Mouse (Mus musculus) bone marrow, adult 2 months (tissue): ENCODE measurements around the gene Arrdc1.

ENCODE experiments used
- CTCF ChIP-seq: fragments of 200-500 bp; IDR thresholded peaks from 2 replicates; pipeline ENCODE4 v1.5.1; 2011; ENCODE audit warnings: low read length, control low read depth; ENCODE audit not compliant: control insufficient read depth, insufficient read depth
- POLR2A ChIP-seq: fragments of 200-500 bp; IDR thresholded peaks from 2 replicates; pipeline ENCODE4 v1.6.1; 2011; ENCODE audit warnings: low read depth, mild to moderate bottlenecking, control low read depth, low read length, borderline replicate concordance; ENCODE audit not compliant: control insufficient read depth

- no peak for TF ChIP-seq POLR2A
- no peak for TF ChIP-seq CTCF
These were observed 38.3 kb downstream of the Arrdc1 start for GRCm38 (mm10) chr2:24896761-24897160.
